Mouse (Mus musculus): Measurements from ENCODE around the gene Trim52. TPM values are rescaled to one million over a fixed set of nuclear protein-coding genes. Genes with fewer than 3 reads are reported as not detected.

Gene Trim52
- not detected for polyA plus RNA-seq (2017; shearing (Covaris generic))

GRCm38 (mm10) chr14:106105980-106106379 lies at the start of gene Trim52:
Gene Trim52 (plus strand): TSS chr14:106106198.

Other genes starting within 250 kb of the Trim52 start
- not detected for gene Spry2, start 209.4 kb upstream of the Trim52 start, polyA plus RNA-seq (2017; shearing (Covaris generic))

Data from activated CD4-positive, CD25-positive, alpha-beta regulatory T cell, adult 9 weeks (primary cell).